Mouse (Mus musculus) lung, embryonic 16.5 days (tissue): ENCODE measurements around the gene Mapk8. TPM values are rescaled to one million over a fixed set of nuclear protein-coding genes. Genes with fewer than 3 reads are reported as not detected.

ENCODE experiments used
- ATAC-seq: fragments of 200-750 bp; cut with Nextera tagmentation; 2 replicates; pipeline ENCODE4 v1.8.0; 2017; ENCODE audit warnings: low read depth, mild to moderate bottlenecking, moderate library complexity
- H3K27ac ChIP-seq: fragments of 300-500 bp; sonication (generic); 2 replicates; pipeline ENCODE4 v1.5.1; 2014; ENCODE audit warnings: mild to moderate bottlenecking, control low read depth, low read length
- H3K27me3 ChIP-seq: fragments of 300-500 bp; sonication (generic); 2 replicates; pipeline ENCODE4 v1.6.1; 2014; ENCODE audit warnings: low read depth, low read length, mixed read lengths; ENCODE audit not compliant: control insufficient read depth, insufficient read depth
- H3K36me3 ChIP-seq: fragments of 300-500 bp; sonication (generic); 2 replicates; pipeline ENCODE4 v1.6.1; 2014; ENCODE audit warnings: low read length; ENCODE audit not compliant: control insufficient read depth, insufficient read depth
- H3K4me1 ChIP-seq: fragments of 300-500 bp; sonication (generic); replicated peaks from 2 replicates; pipeline ENCODE4 v1.6.1; 2014; ENCODE audit warnings: low read length, mixed read lengths; ENCODE audit not compliant: control insufficient read depth, insufficient read depth
- H3K4me2 ChIP-seq: fragments of 300-500 bp; sonication (generic); 2 replicates; pipeline ENCODE4 v1.6.1; 2014; ENCODE audit warnings: low read depth, low read length, control low read depth
- H3K4me3 ChIP-seq: fragments of 300-500 bp; sonication (generic); 2 replicates; pipeline ENCODE4 v1.5.1; 2014; ENCODE audit warnings: mild to moderate bottlenecking, low read length, control low read depth
- H3K9ac ChIP-seq: fragments of 300-500 bp; sonication (generic); 2 replicates; pipeline ENCODE4 v1.6.1; 2014; ENCODE audit warnings: low read length, control low read depth
- H3K9me3 ChIP-seq: fragments of 300-500 bp; sonication (generic); 2 replicates; pipeline ENCODE4 v1.6.1; 2016; ENCODE audit warnings: low read length; ENCODE audit not compliant: control insufficient read depth
- WGBS: fragments of 180-500 bp; shearing (Covaris S2); extraction: QIAGEN DNeasy Blood & Tissue Kit; methylation state at CpG from one replicate; pipeline ENCODE4 v1.1.7; 2014; 5-methylcytosine and 5-hydroxymethylcytosine counted together
- polyA plus RNA-seq: library from polyadenylated mRNA; unstranded; fragments of >200 nt; fragmentation: Nextera tagmentation; extraction: Ambion mirVana; gene quantifications from 2 replicates; pipeline ENCODE4 v1.2.1, GENCODE M21; 2015

Gene Mapk8
- polyA plus RNA-seq, result 13.9 and 15.6 TPM in 2 replicates

DNA sequence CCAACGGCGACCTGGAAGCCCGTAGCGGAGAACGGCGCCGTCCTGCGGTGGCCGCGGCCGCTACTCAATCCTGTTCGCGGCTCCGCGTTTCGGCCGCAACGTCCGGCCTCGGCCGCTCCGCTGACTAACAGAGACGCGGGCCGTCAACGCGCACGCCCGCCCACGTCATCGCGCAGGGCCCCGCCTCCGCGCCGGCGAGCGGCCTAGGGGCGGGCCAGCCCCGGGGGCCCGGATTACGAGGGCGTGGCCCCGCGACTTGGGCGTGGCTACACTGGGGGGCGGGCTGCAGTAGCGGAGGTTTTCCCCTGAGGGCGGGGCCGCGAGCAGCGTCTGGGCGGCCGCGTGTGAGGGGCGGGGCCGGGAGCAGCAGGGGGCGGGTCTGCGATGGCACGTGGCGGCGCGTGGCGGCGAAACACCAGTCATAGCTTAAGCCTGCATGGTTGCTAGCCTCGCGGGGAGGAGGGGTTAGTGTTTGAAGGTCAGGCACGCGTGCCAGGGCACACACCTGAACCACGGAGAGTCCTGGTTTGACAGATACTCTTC, at the start of gene Mapk8:
Gene Mapk8, minus strand, starts transcription at position 132 of the 543 bp plus-strand sequence.
- Histone ChIP-seq H3K36me3 (no peaks in the 10 kb centered on the region), H3K9me3 (no peaks in the 10 kb centered on the region), H3K9ac (peak within 1 kb of the TSS; percentile 88), H3K4me3 (peak within 1 kb of the TSS; percentile 81), H3K27me3 (no peaks in the 10 kb centered on the region), H3K4me2 (peak within 1 kb of the TSS; percentile 54), H3K4me1 (peaks cover 17% of the 10 kb centered on the region), H3K27ac (peak within 1 kb of the TSS; percentile 94)
- WGBS, result 0% methylated on average over 34 of the region's 70 CpGs
- ATAC-seq, result peak; percentile 99

DNA sequence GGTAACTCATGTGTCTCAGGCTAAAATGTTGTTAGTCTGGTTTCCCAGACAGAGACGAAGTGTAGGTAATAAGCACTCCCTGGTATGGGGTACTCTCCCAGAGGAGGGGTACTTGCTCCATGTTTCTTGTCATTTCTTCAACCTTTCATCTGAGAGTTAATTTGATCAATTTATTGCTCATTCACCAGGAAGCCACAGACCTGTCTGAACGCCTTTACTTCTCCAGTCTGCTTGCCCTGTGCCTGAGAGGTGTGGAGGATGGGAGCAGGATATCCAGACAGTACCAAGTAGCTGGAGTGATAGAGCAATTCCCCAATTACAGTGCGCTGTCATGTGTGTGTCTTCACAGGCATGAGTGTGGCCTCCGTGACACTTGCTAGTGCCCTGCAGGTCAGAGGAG, 48.3 kb upstream of the Mapk8 start:
- Histone ChIP-seq H3K4me2 (no peak overlapping the region), H3K4me3 (no peak overlapping the region), H3K27me3 (no peaks in the 10 kb centered on the region), H3K9ac (no peak overlapping the region), H3K9me3 (no peaks in the 10 kb centered on the region), H3K36me3 (no peaks in the 10 kb centered on the region), H3K27ac (no peak overlapping the region), H3K4me1 (no peaks in the 10 kb centered on the region; the same call in 1 of the 2 replicates)
- 62% methylated on average over 4 of the region's 4 CpGs for WGBS
- ATAC-seq, result no peak

DNA sequence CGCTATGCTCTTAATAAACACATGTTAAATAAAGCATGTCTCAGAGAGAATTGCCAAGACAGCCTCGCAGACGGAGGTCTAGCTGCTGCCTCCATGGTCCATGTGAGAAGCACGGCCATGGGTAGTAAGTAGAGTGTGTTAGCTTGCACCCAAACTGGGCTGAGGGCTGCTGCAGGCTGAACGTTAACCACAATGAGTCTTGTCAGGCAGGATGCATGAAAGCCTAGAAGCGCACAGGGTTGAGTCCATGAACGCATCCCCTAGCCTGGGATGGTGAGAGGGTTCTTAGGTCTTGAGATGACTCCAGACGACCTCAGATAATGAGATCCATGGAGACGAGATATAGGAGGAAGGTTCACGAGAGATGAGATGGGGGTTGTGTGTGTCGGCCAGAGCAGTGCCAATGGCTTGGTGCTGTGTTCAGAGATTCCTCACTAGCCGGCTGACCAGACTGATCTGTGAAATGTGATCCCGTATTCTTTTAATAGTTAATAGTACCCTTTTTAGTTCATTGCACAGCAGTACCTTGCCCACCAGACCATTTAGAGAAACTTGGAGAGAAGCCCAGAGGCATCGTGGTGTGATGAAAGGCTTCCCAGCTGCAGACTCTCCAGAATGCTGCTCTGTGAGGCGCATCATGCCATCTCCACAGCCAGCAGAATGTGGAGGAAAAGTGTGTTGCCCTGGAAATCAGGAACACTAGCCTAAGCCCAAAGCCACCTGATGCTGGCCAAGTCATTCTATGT, 41.0 kb upstream of the Mapk8 start:
- H3K4me1 ChIP-seq, result peaks cover 3% of the 10 kb centered on the region
- WGBS, result 37% methylated on average over 15 of the region's 15 CpGs
- no peaks in the 10 kb centered on the region for H3K9me3 ChIP-seq
- no peak overlapping the region for H3K4me3 ChIP-seq
- ATAC-seq, result peak; percentile 73
- no peaks in the 10 kb centered on the region for H3K36me3 ChIP-seq
- H3K9ac ChIP-seq, result no peak overlapping the region
- H3K4me2 ChIP-seq, result no peak overlapping the region
- H3K27ac ChIP-seq, result no peak overlapping the region
- no peaks in the 10 kb centered on the region for H3K27me3 ChIP-seq

DNA sequence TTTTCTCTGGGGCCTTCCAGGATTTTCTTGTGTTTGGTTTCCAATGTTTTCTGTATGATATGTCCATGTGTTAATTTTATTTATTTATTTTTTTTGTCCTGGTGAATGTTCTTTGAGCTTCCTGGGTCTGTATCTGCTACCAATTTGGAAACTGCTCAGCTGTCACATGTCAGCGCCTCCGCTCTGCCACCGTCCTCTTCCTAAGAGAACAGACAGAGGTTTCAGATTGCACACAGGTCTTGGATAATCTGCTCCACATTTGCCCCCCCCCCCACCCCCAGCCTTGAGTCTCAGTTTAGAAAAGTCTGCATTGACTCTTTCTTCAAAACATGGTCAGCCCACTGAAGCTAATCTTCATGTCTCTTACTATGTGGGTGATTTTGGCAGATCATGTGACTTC, 35.0 kb upstream of the Mapk8 start:
- Histone ChIP-seq H3K4me3 (no peak overlapping the region), H3K9ac (no peak overlapping the region), H3K4me2 (no peak overlapping the region), H3K27ac (no peak overlapping the region), H3K9me3 (no peaks in the 10 kb centered on the region), H3K27me3 (no peaks in the 10 kb centered on the region), H3K36me3 (no peaks in the 10 kb centered on the region), H3K4me1 (no peaks in the 10 kb centered on the region)
- WGBS, result 35% methylated on average over 3 of the region's 3 CpGs
- no peak for ATAC-seq

DNA sequence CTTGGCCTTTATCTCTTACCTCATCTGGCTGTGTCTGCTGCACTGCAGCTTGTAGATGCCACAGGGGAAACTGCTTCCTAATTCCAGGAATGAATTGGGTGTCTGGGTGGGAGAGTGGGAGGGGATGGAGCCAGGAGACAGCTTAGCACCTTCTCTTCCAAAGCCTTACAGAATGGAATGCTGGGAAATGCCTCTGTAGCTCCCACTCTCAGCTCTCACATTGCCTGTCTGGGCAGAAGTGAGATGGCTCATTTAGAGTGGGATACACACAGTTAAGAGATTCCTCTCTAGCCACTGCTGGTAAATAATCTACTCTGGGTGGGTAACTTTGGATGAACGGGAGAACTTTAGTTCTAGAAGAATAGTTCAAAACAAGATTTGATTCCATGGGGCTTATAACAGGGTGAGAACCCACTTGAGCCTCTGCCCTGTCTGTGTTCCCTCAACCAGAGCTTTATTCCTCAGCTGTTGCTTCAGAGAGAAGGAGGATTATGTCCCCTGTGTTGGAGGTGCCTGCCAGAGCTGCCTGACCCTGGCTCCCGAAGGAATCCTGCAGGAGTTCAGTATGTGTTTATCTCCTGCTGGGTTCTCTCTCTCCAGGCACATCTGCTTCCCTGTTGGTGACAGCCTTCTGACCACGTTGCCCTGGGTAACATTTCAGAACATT, 29.3 kb upstream of the Mapk8 start:
- WGBS, result 6% methylated on average over 3 of the region's 3 CpGs
- no peak overlapping the region for H3K27ac ChIP-seq
- H3K9ac ChIP-seq, result no peak overlapping the region
- no peaks in the 10 kb centered on the region for H3K4me1 ChIP-seq
- H3K4me3 ChIP-seq, result no peak overlapping the region
- H3K9me3 ChIP-seq, result no peaks in the 10 kb centered on the region
- ATAC-seq, result no peak
- no peaks in the 10 kb centered on the region for H3K36me3 ChIP-seq
- H3K27me3 ChIP-seq, result no peaks in the 10 kb centered on the region
- no peak overlapping the region for H3K4me2 ChIP-seq

DNA sequence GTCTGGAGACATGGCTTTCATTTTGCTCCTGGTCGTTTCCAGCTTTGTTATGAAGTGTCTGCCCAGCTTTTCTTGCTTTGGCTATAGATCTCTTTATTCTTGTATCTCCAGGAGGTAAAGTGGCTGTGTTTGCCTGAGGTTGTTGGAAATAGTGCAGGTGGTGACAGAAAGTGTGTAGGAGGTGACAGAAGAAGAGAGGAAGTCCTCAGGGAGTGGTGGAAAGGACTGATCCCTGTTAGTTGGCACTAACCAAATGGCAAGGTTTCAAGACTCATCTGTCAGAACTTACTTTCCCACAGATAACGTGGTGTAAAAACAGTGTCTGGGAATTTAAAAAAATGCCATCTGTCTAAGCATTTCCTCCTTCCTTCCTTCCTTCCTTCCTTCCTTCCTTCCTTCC, 27.5 kb upstream of the Mapk8 start:
- no peak overlapping the region for H3K27ac ChIP-seq
- no peak overlapping the region for H3K4me2 ChIP-seq
- H3K27me3 ChIP-seq, result no peaks in the 10 kb centered on the region
- no peak for ATAC-seq
- 48% methylated on average over 2 of the region's 2 CpGs for WGBS
- H3K9ac ChIP-seq, result no peak overlapping the region
- H3K4me3 ChIP-seq, result no peak overlapping the region
- H3K9me3 ChIP-seq, result no peaks in the 10 kb centered on the region
- no peaks in the 10 kb centered on the region for H3K4me1 ChIP-seq
- H3K36me3 ChIP-seq, result no peaks in the 10 kb centered on the region

DNA sequence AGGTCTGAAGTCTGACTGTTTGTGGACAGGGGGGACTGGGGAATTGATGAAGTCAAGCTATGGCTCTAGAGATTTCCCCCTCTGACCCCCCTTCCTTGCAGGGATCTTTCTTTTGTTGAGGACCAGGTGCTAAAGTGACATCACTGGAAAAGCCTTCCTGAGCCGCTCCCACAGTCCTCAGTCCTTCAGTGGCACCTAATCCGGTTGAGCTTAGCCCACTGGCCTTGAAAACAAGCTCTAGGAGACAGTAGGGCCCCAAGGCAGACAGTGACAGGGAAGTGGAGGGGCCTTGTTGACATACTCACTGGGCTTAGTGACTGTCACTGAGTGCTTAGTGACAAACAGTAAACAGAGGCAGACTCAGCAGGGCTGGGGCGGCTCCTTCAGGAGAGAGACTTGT, 24.4 kb upstream of the Mapk8 start, which contains the start of gene Frmpd2:
Gene Frmpd2, plus strand, starts transcription at position 366 of the 400 bp plus-strand sequence.
- Histone ChIP-seq H3K4me3 (no peak within 1 kb of the TSS), H3K27me3 (no peaks in the 10 kb centered on the region), H3K4me2 (no peak within 1 kb of the TSS), H3K4me1 (no peaks in the 10 kb centered on the region), H3K9me3 (no peaks in the 10 kb centered on the region), H3K9ac (no peak within 1 kb of the TSS), H3K27ac (no peak within 1 kb of the TSS), H3K36me3 (no peaks in the 10 kb centered on the region)
- ATAC-seq, result no peak
- 23% methylated on average over 3 of the region's 3 CpGs for WGBS

DNA sequence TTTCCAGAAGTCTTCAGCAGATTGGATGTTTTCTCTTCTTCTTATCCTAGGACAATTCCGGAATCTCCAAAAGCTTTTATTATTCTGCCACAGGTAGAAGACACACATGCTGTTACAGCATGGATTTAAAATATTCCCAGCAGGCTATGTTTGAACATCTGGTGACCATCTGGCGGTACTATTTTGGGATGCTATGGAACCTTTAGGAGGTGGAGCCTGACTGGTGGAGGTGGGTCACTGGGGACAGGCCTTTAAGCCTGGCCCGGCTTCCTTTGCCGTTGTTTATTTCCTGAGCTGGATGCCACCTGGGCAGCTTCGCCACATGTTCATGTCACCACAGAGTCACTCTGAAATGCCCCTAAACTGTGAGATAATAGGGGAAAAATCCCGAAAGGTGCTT, 20.8 kb upstream of the Mapk8 start:
- Histone ChIP-seq H3K36me3 (no peaks in the 10 kb centered on the region), H3K9me3 (no peaks in the 10 kb centered on the region), H3K27me3 (no peaks in the 10 kb centered on the region), H3K27ac (no peak overlapping the region), H3K4me2 (no peak overlapping the region), H3K9ac (no peak overlapping the region), H3K4me3 (no peak overlapping the region), H3K4me1 (no peaks in the 10 kb centered on the region)
- 67% methylated on average over 6 of the region's 6 CpGs for WGBS
- no peak for ATAC-seq

DNA sequence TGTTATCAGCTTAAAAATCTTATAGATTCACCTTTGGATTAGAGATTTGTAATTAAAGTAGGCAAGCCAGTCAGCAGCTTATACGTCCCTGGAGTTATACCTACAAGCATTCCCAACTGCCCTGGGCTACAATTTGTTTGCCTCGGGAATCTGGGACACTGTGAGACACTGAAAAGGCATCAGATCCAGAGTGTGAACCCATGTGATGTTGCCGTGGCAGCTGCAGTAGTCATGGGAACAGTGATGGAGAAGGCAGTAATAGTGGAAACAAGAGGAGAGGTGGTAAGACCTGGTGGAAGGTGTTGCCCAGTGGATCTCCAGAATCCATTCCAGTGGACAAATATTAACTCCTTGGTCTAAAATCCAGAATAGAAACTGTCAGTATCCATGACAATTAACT, 16.7 kb upstream of the Mapk8 start:
- Histone ChIP-seq H3K4me3 (no peak overlapping the region), H3K27ac (no peak overlapping the region), H3K9me3 (no peaks in the 10 kb centered on the region), H3K36me3 (no peaks in the 10 kb centered on the region), H3K27me3 (no peaks in the 10 kb centered on the region), H3K4me1 (no peaks in the 10 kb centered on the region), H3K4me2 (no peak overlapping the region), H3K9ac (no peak overlapping the region)
- ATAC-seq, result no peak
- WGBS, result 61% methylated on average over 3 of the region's 3 CpGs
